Mouse (Mus musculus) midbrain, embryonic 10.5 days (tissue): ENCODE data around the gene Ets1. TPM values are rescaled to one million over a fixed set of nuclear protein-coding genes. Genes with fewer than 3 reads are reported as not detected.

Experiments
- DNase-seq: peaks from one replicate; pipeline ENCODE4 v3.0.0-alpha.2; 2017; ENCODE audit warnings: low spot score
- H3K27ac ChIP-seq: fragments of 300-500 bp; sonication (generic); replicated peaks from 2 replicates; pipeline ENCODE4 v1.5.1; 2016; ENCODE audit warnings: mild to moderate bottlenecking
- H3K27me3 ChIP-seq: fragments of 300-500 bp; sonication (generic); 2 replicates; pipeline ENCODE4 v1.6.1; 2016; ENCODE audit warnings: low read depth, mild to moderate bottlenecking; ENCODE audit not compliant: poor library complexity, severe bottlenecking
- H3K36me3 ChIP-seq: fragments of 300-500 bp; sonication (generic); 2 replicates; pipeline ENCODE4 v1.6.1; 2016; ENCODE audit warnings: mild to moderate bottlenecking, moderate library complexity
- H3K4me1 ChIP-seq: fragments of 300-500 bp; sonication (generic); 2 replicates; pipeline ENCODE4 v1.6.1; 2016
- H3K4me3 ChIP-seq: fragments of 300-500 bp; sonication (generic); 2 replicates; pipeline ENCODE4 v1.5.1; 2016; ENCODE audit warnings: mild to moderate bottlenecking, moderate library complexity
- H3K9me3 ChIP-seq: fragments of 300-500 bp; sonication (generic); replicated peaks from 2 replicates; pipeline ENCODE4 v1.6.1; 2016; ENCODE audit warnings: mild to moderate bottlenecking
- WGBS: fragments of 180-500 bp; shearing (Covaris S2); methylation state at CpG from one replicate; pipeline ENCODE4 v1.1.7; 2016; 5-methylcytosine and 5-hydroxymethylcytosine counted together
- polyA plus RNA-seq: library from polyadenylated mRNA; unstranded; fragments of >200 nt; fragmentation: Nextera tagmentation; extraction: Ambion mirVana; gene quantifications from 2 replicates; pipeline ENCODE4 v1.2.1, GENCODE M21; 2016

Gene Ets1
- polyA plus RNA-seq, 1 experiment from 2014 or later: 25.7 TPM

DNA sequence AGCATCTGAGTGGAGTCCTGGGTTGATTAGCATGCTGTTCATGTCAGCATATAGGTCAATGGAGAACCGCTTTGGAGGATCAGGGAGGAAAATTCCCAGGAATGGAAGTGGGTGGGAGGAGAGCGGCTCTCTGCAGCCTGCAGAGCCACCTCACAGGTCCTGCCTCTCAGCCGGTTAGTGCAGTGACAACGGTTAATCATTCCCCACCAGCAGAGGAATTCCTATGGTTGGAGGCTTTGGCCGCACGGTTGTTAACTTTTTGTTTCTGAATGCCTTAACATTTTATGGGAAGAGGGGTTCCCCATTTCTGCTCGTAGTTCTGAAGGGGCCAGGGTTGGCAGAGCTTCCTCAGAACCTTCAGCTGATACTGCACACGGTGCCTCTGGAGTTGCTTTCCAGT, 107.1 kb downstream of the Ets1 start:
- no peaks in the 10 kb centered on the region for H3K27me3 ChIP-seq
- no peaks in the 10 kb centered on the region for H3K9me3 ChIP-seq
- WGBS: 82% methylated on average over 8 of the region's 8 CpGs
- H3K36me3 ChIP-seq: no peaks in the 10 kb centered on the region
- no peak for DNase-seq
- H3K4me3 ChIP-seq: no peak overlapping the region
- H3K27ac ChIP-seq: no peak overlapping the region
- H3K4me1 ChIP-seq: no peaks in the 10 kb centered on the region

DNA sequence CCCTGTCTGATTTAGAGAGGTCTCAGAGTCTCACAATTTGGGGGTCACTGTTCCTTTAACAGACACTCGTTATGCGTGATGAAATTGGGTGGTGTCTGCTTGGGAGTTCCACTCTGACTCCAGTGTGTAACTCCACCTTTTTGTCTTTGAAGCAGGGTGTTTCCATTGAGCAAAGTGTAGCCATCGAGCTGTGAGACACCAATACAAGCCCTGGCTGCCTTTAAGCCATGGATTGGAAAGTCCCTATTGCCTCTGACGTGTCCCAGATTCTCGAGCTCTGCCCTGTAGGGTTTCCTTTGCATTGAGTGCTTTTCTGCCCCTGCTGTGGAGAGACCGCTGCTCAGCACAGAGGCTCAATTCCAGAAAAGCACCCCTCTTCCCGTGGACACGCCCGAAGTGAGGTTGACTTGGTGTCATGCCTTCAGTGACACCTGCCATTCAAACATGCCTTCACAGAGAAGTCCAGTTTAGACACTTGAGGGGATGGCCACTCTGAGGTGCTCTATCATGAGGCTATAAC, 107.7 kb downstream of the Ets1 start:
- H3K27me3 ChIP-seq: no peaks in the 10 kb centered on the region
- H3K27ac ChIP-seq: no peak overlapping the region
- no peak for DNase-seq
- no peak overlapping the region for H3K4me3 ChIP-seq
- WGBS: 86% methylated on average over 9 of the region's 9 CpGs
- H3K4me1 ChIP-seq: no peaks in the 10 kb centered on the region
- no peaks in the 10 kb centered on the region for H3K9me3 ChIP-seq
- no peaks in the 10 kb centered on the region for H3K36me3 ChIP-seq

DNA sequence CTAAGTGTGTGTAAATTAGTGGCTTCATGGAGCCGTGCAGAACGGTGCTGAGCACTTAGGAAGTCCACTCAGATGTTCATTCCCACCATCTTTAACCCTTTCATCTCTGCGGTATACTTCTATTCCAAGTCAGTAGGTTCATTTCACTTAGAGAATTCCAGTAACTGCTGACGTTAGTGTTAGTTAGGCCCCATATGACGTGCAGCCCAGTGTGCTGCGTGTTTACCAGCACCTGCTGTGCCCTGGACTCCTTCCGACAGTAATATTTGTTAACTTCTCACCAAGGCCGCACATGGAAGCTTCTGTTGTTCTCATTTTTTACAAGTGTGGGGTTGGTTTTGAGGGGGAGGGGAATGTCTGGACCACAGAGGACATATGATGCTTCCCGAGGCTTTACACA, 108.3 kb downstream of the Ets1 start:
- Histone ChIP-seq H3K36me3 (no peaks in the 10 kb centered on the region), H3K9me3 (no peaks in the 10 kb centered on the region), H3K27me3 (no peaks in the 10 kb centered on the region), H3K27ac (no peak overlapping the region), H3K4me3 (no peak overlapping the region), H3K4me1 (no peaks in the 10 kb centered on the region)
- no peak for DNase-seq
- WGBS: 88% methylated on average over 9 of the region's 9 CpGs

DNA sequence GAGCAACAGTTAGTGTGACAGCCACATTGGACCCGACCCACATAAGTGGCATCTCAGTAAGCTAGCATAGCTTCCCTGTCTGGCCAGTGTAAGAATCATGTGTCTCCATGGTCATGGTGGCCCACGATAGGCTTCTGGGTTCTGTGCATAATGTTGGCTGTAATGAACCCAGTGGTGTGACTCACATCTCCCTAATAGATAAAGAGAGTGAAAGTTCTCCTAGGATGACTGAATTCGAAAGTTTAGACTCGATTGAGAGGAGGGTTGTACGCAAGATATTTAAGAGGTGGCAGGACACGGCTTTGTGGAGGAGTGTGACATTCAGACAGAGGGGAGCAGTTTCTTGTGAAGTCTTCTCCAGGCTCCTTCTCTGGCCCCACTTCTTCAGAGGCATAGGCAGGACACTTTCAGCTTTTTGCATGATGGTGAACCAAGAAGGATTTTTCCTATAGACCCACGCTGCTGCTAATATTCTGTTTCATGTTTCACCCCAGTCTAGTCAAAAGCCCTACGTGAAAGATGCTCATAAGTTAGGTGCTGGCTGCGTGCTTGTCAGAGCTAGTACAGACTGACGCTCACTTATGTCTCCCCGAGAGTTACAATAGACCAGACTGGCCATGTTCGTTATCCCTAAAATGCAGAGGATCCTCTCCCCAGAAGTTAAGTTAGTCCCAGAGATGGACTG, 109.2 kb downstream of the Ets1 start:
- WGBS: 92% methylated on average over 12 of the region's 12 CpGs
- Histone ChIP-seq H3K4me3 (no peak overlapping the region), H3K4me1 (no peaks in the 10 kb centered on the region)

DNA sequence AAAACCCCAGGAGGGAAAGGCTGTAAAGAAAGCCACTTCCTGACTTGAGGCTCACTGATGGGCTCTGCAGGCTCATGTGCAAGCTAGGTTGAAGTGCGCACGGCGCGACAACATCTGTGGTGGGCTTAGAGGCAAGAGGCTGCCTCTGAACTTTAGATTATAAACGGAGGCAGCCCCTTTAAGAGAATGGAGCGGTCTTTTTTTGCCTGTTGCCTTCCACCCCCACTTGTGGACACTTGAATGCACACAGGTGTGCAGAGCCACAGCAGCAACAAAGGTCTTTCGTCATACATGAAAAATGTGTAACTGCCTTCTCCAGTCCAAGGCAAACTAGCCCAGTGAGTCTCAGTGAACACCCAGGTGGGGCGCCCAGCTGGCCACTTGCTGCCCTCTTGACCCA, 110.0 kb downstream of the Ets1 start:
- DNase-seq: no peak
- no peaks in the 10 kb centered on the region for H3K4me1 ChIP-seq
- H3K9me3 ChIP-seq: no peaks in the 10 kb centered on the region
- no peaks in the 10 kb centered on the region for H3K36me3 ChIP-seq
- H3K27ac ChIP-seq: no peak overlapping the region
- H3K27me3 ChIP-seq: no peaks in the 10 kb centered on the region
- H3K4me3 ChIP-seq: no peak overlapping the region
- 89% methylated on average over 8 of the region's 8 CpGs for WGBS

More for the DNA sequence above, 109.2 kb downstream of the Ets1 start:
- H3K9me3 ChIP-seq: no peaks in the 10 kb centered on the region
- H3K27me3 ChIP-seq: no peaks in the 10 kb centered on the region
- H3K27ac ChIP-seq: no peak overlapping the region
- no peak for DNase-seq
- H3K36me3 ChIP-seq: no peaks in the 10 kb centered on the region

DNA sequence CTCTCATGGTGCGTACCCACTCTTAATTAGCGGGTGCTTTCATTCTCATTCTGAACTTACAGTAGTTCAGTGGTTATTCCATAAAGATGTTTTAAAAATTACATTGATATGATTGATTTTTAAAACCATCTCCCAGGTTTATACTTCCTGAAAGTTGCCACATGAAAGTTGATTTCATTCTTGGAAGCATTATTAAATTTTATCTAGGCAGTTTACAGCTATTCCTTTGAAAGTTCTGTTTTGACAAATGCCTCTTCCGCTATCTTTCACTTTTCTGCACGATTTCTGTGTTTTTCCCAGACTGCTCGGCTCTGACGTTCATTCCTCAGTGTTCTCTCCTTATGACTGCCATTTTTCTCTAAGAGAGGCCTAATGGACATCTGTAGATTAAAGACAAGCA, 110.6 kb downstream of the Ets1 start:
- Histone ChIP-seq H3K4me3 (no peak overlapping the region), H3K27ac (no peak overlapping the region), H3K9me3 (no peaks in the 10 kb centered on the region), H3K27me3 (no peaks in the 10 kb centered on the region), H3K36me3 (no peaks in the 10 kb centered on the region), H3K4me1 (no peaks in the 10 kb centered on the region)
- WGBS: 96% methylated on average over 6 of the region's 6 CpGs
- DNase-seq: no peak

DNA sequence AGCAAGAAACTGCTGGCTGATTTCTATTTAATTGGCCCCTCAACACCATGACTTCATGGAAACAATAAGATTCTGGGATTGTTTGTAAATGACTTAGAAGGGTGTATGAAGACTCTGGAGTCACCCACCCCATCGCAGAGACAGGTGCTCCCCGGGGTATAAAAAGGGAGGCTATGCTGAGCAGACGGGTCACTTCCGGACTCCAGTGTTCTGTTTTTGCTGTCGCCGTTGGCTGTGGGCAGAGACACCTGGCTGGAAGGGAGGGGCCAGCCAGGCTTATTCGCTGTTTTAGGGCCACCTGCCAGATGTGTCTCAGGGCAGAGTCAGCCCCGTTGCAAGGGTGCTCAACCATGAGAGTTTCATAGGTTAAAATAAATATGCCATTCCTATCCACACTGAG, 111.6 kb downstream of the Ets1 start:
- Histone ChIP-seq H3K27ac (no peak overlapping the region), H3K9me3 (no peaks in the 10 kb centered on the region), H3K27me3 (no peaks in the 10 kb centered on the region), H3K4me3 (no peak overlapping the region), H3K4me1 (no peaks in the 10 kb centered on the region), H3K36me3 (no peaks in the 10 kb centered on the region)
- no peak for DNase-seq
- 92% methylated on average over 8 of the region's 8 CpGs for WGBS

DNA sequence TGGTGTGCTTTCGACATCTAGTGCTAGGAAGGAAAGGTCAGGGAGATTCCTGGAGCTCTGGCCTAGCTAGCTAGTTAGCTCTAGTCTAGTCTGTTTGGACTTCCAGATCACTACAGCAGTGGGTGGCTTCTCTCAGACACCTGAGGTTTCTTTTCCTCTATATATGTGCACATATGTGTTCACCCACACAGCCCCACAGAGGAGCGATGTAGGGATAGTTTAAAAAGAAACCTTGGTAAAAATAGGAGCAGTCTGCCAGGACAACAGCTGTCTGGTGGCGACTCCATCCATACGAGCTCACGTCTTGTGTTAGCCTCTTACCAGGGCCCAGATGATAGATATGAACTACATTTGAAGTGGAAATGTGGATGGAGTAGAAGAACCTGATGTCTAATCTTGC, 112.5 kb downstream of the Ets1 start:
- Histone ChIP-seq H3K27me3 (no peaks in the 10 kb centered on the region), H3K4me3 (no peak overlapping the region), H3K27ac (no peak overlapping the region), H3K36me3 (no peaks in the 10 kb centered on the region), H3K9me3 (no peaks in the 10 kb centered on the region), H3K4me1 (no peaks in the 10 kb centered on the region)
- 97% methylated on average over 5 of the region's 5 CpGs for WGBS
- DNase-seq: no peak

DNA sequence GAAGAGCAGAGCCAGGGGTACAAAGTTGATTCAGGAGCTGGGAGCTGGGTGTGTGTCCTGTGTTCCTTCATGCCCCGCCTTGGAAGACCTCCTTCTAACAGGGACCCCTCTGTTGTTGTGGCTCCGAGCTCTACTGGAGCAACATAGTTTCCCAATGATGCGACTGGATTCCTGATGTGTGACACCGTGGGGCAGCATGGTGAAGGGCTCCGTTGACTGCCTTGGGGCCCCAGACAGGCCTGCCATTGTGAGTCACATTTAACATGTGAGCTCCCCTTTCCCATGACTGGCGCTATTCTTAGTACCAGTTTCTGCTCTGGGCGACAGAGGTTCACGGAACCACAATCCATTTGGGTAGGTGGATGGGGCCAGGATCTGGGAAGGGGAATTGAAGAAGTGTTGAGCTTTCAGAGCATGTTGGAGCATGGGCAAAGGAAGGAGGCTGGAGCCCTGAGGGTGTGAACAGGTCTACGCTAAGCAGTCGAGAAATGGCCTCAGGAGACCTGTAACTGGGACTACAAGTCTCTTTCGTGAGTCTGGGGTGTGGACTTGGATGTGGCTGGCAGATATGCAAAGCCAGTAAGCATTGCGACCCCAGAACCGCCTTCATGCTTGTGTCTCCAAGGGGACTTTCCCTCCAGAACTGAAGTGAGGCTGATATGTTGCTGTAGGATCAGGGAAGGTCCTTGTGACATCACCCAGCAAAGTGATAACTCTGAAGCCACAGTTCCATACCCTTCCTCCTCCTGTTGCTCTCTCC, 113.9 kb downstream of the Ets1 start:
- no peaks in the 10 kb centered on the region for H3K9me3 ChIP-seq
- H3K27me3 ChIP-seq: no peaks in the 10 kb centered on the region
- H3K4me3 ChIP-seq: no peak overlapping the region
- H3K27ac ChIP-seq: no peak overlapping the region
- peaks cover under 1% of the 10 kb centered on the region; the same call in 1 of the 2 replicates for H3K4me1 ChIP-seq
- DNase-seq: no peak
- H3K36me3 ChIP-seq: no peaks in the 10 kb centered on the region
- WGBS: 94% methylated on average over 13 of the region's 13 CpGs

DNA sequence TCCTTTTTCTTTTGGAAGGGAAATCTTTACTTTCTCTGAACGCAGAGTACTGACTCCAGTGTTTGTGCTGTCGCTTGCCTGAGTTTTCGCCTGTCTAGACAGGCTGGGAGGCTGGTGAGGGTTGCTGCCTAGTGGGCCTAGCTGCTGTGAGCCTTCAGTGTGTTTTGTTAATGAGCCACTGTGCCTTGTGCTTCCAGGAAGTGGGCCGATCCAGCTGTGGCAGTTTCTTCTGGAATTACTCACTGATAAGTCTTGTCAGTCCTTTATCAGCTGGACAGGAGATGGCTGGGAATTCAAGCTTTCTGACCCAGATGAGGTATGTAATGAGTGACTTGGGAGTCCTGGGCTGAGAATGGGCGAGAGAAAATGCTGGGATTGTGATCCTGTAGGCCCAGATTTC, 116.6 kb downstream of the Ets1 start:
- 83% methylated on average over 5 of the region's 5 CpGs for WGBS
- Histone ChIP-seq H3K27me3 (no peaks in the 10 kb centered on the region), H3K36me3 (no peaks in the 10 kb centered on the region), H3K9me3 (no peaks in the 10 kb centered on the region), H3K27ac (no peak overlapping the region), H3K4me3 (no peak overlapping the region), H3K4me1 (peaks cover 8% of the 10 kb centered on the region)
- no peak for DNase-seq

DNA sequence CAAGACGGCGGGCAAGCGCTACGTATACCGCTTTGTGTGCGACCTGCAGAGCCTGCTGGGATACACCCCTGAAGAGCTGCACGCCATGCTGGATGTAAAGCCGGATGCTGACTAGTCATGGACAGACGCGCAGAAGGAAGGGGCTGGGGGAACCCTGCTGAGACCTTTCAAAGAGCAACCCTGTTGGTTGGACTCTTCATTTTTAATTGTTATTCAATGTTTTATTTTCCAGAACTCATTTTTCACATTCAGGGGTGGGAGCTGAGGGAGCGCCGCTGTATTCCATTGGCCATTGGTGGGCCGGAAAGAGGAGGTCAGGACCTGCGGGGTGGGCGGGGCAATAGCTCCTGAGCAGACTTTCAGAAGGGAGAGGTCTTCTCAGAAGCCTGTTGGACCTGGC, 118.3 kb downstream of the Ets1 start:
- peaks cover 8% of the 10 kb centered on the region for H3K4me1 ChIP-seq
- no peaks in the 10 kb centered on the region for H3K27me3 ChIP-seq
- no peaks in the 10 kb centered on the region for H3K36me3 ChIP-seq
- H3K4me3 ChIP-seq: no peak overlapping the region
- H3K27ac ChIP-seq: no peak overlapping the region
- no peak for DNase-seq
- WGBS: 90% methylated on average over 15 of the region's 15 CpGs
- no peaks in the 10 kb centered on the region for H3K9me3 ChIP-seq

DNA sequence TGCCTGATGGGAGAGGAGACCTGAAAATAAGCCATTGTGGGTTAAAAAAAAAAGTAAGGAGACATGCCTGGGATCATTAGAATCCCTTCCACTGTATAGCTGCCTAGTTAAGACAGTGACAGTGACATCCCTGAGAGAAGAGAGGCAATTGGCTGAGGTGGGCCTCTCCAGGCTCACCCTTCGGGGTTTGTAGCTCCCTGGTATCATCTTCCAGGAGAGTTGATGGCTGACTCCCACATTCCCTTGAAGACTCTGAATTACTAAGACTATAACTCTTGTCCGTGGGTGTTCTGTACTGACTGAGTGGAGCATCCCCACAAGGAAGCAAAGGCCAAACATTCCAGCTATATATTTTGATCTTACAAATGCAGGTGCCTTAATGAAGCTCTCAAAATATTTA, 120.0 kb downstream of the Ets1 start:
- no peaks in the 10 kb centered on the region for H3K9me3 ChIP-seq
- H3K27me3 ChIP-seq: no peaks in the 10 kb centered on the region
- no peak overlapping the region for H3K4me3 ChIP-seq
- H3K27ac ChIP-seq: no peak overlapping the region
- H3K36me3 ChIP-seq: no peaks in the 10 kb centered on the region
- H3K4me1 ChIP-seq: peaks cover 8% of the 10 kb centered on the region
- no peak for DNase-seq
- WGBS: 83% methylated on average over 2 of the region's 2 CpGs

DNA sequence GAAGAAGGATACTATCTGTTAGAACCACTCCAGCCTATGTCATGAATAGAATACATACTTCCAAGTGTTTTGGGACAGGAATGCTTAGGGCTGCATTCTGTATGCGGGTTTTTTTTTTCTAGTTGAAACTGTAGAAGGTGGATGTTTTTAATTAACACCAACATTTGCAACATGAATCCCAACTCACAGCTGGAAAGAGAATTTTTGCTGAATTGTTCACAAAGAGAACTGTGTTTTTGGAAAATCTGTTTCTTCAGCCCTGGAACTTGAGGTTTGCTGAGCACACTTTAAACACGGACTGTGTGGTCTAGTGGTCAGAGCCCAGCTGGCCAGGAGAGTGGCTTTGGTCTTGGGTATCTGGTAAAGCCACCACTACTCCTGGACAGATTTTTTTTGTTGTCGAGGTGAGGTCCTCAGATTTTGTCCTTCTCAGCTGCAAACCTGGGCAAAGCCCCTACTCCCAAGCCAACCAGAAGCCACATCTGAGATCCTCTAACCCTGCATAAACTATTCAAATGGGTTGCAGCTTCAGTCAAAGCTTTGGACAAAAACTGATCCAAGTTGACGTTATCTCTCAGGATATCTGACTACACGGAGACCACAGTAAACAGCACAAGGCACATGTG, 122.4 kb downstream of the Ets1 start:
- Histone ChIP-seq H3K4me1 (peaks cover 8% of the 10 kb centered on the region), H3K27ac (no peak overlapping the region), H3K9me3 (no peaks in the 10 kb centered on the region), H3K27me3 (no peaks in the 10 kb centered on the region), H3K4me3 (no peak overlapping the region), H3K36me3 (no peaks in the 10 kb centered on the region)
- WGBS: 91% methylated on average over 5 of the region's 5 CpGs
- no peak for DNase-seq
